Mouse (Mus musculus): ENCODE measurements around the gene Anxa6.

The Anxa6 gene

GRCm38 (mm10) chr11:55033040-55033660 is at the start of gene Anxa6:
Gene Anxa6, minus strand, starts transcription at chr11:55033445.
- DNase-seq (ENCODE audit: extremely low read depth, low read depth): peak; percentile 47

DNA sequence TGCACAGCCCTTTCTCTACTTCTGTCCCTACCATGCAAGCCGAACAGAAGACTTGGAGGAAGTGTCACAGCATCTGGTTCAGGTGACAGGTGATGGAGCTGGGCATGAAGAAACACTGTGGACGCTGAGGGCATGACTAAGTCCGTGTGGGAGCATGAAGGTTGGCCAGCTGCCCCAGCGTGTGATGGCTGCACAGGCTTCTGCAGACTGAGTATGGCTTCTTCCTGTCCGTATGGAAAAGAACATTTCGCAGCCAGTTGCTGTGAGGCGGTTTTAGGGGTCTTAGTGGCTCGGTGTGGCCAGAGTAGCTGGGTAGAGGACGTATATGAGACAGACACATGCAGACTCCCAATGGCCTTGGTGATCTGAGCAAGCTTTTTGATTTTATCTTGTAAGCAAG is 48.0 kb upstream of the Anxa6 start:
- no peak for DNase-seq (ENCODE audit: extremely low read depth, low read depth)

- no peak for DNase-seq (ENCODE audit: extremely low read depth, low read depth)
Measured at GRCm38 (mm10) chr11:55079180-55079579, 45.9 kb upstream of the Anxa6 start.

DNA sequence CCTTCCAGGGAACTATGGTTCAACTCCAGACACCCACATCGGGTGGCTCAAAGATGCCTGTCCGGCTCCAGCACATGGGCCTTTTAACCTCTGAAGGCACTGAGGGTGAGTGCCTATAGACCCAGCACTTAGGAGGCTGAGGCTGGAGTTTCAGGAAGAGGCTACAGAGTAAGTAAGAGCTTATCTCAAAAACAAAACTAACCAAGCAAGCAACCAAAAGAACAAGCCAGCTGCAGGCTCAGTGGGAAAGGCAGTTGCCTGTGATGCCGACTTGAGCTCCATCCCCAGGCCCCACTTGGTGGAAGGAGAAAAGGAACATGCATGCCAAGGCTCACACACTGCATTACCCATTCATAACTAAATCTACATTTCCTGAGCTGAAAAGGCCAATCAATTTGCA is 45.3 kb upstream of the Anxa6 start:
- DNase-seq (ENCODE audit: extremely low read depth, low read depth): no peak

GRCm38 (mm10) chr11:55077331-55078231 is 44.3 kb upstream of the Anxa6 start, which contains the start of gene Ccdc69:
Gene Ccdc69, minus strand, starts transcription at chr11:55078131.
- peak; percentile 31 for DNase-seq (ENCODE audit: extremely low read depth, low read depth)

DNA sequence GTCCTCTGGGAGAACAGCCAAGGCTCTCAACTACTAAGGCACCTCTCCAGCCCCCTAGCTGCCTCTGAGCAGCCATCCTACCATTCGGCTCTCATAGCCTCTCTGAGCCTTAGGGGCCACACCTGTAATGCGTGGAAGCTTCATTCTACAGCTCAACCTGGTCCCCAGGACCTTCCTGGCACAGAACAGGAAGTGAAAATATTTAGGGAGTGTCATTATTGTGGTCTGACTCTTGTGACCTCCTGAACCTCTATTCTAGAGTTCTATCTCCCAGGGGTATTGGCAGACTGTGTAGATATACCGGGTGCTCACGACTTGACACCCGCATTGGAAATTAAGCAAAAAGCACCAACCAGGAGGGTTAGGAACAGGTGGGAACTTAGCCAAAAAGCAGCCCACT is 43.0 kb upstream of the Anxa6 start:
- DNase-seq (ENCODE audit: extremely low read depth, low read depth): no peak

GRCm38 (mm10) chr11:55075602-55076001 is 42.4 kb upstream of the Anxa6 start:
- no peak for DNase-seq (ENCODE audit: extremely low read depth, low read depth)

DNA sequence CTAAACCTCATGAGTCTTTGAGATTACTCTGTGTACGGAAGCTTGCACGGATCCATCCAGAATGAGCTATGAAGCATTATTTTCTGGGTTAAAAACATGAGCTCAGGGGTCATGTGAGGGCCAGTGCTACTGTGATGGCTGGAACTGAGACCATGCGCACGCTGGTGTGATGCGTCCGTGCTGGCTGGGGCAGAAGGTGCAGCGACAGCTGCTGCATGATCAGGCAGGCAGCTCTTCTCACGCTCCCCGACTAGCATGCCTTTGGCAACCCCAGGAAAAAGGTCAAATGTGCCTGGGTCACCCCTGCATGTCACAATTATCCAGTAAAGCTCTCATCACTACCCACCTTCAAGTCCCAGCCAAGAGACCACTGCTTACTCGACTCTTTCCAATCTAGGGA is 39.9 kb upstream of the Anxa6 start:
- DNase-seq (ENCODE audit: extremely low read depth, low read depth): no peak

- no peak for DNase-seq (ENCODE audit: extremely low read depth, low read depth)
Measured at GRCm38 (mm10) chr11:55072467-55072866, 39.2 kb upstream of the Anxa6 start.

GRCm38 (mm10) chr11:55071344-55071743 is 38.1 kb upstream of the Anxa6 start:
- DNase-seq (ENCODE audit: extremely low read depth, low read depth): no peak

- DNase-seq (ENCODE audit: extremely low read depth, low read depth): no peak
Measured at GRCm38 (mm10) chr11:55069023-55069422, 35.8 kb upstream of the Anxa6 start.

- no peak for DNase-seq (ENCODE audit: extremely low read depth, low read depth)
Measured at GRCm38 (mm10) chr11:55066921-55067320, 33.7 kb upstream of the Anxa6 start.

DNA sequence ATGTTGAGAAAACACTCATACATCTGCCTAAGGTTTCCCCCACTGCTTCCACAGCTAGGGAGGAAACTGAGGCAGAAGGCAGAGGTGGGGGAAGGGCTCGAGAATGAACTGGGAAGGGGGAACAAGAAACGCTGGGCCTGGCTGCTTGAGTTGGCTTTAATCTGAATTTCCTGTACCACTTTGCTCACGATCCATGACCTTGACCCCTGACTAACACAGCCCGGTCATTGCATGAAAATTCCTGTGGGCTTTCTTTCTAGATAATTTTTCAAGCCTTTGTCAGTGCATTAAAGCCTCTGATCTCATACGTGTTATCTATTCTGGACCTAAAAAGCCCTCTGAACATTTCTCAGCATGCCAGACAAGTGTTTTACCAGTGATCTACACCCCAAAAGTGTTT is 29.6 kb upstream of the Anxa6 start:
- DNase-seq (ENCODE audit: extremely low read depth, low read depth): no peak

DNA sequence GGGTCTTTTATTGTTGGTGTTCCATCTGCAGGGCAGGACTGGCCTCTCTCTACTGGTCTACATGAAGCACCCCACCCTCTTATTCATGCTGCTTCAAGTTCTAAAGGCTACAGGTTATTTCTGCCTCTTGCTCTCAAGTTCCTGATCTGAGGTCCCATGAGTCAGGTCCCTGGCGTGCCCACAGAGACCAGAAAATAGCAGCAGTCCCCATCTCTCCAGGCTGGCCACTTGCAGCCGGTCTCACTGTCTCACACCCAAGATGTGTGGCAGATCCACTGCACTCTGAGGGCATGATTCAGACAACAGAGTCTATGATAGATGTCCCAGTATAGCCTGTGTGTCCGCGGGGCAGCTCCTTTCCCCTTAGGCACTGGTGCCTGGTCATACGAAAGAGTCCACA is 27.6 kb upstream of the Anxa6 start:
- no peak for DNase-seq (ENCODE audit: extremely low read depth, low read depth)

GRCm38 (mm10) chr11:55057511-55057910 is 24.3 kb upstream of the Anxa6 start:
- no peak for DNase-seq (ENCODE audit: extremely low read depth, low read depth)

DNA sequence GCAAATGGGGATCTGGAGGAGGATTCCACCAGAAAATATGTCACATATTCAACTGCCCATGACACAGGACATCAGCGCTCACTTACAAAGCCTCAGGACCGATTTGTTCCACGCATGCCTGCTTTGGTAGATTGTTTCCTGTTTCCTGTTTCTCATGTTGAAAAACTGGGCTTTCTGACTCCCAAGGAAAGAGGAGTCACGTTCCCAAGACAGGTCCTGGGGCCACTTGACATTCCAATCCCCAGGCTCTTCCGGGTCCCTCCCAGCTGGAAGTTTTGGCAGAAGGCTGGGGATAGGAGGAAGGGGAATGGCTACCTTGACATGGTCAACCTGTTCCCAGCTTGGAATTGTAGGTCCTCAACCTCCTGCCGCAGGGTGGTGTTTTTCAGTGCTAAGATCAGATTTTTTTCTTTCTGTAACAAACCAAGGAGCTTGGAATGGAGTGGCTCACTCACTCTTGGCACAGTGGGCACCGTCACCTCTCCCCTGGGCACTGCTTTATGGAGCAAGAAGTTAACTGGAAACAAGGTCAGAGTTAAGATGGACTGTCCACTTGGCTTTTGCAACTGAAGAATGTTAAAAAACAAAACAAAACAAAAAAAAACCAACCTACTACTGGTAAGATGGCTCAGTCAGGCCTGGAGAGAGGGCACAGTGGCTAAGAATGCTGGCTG is 17.7 kb upstream of the Anxa6 start:
- no peak for DNase-seq (ENCODE audit: extremely low read depth, low read depth)

GRCm38 (mm10) chr11:55046600-55046999 is 13.4 kb upstream of the Anxa6 start:
- DNase-seq (ENCODE audit: extremely low read depth, low read depth): no peak

- DNase-seq (ENCODE audit: extremely low read depth, low read depth): no peak
Measured at GRCm38 (mm10) chr11:55041348-55041747, 8.1 kb upstream of the Anxa6 start.

- DNase-seq (ENCODE audit: extremely low read depth, low read depth): no peak
Measured at GRCm38 (mm10) chr11:55039591-55039990, 6.3 kb upstream of the Anxa6 start.

- DNase-seq (ENCODE audit: extremely low read depth, low read depth): no peak
Measured at GRCm38 (mm10) chr11:55036601-55037000, 3.4 kb upstream of the Anxa6 start.

- no peak for DNase-seq (ENCODE audit: extremely low read depth, low read depth)
Measured at GRCm38 (mm10) chr11:55032286-55032685, 959 bp downstream of the Anxa6 start.

DNA sequence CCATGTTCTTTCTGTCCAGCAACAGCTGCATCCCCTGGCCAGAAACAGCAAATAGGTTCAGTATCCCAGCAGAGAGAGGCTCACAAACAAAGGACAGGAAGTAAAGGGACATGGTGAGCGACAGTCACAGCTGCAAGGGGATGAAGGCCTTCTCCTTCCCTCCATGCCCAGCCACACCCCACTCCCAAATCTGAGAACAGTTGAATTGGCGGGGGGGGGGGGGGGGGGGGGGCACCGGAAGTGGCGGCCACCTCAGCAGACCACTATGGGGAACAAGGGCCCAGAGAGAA is 1.3 kb downstream of the Anxa6 start:
- no peak for DNase-seq (ENCODE audit: extremely low read depth, low read depth)
